Mouse (Mus musculus) thymus, adult 18-20 months (tissue): Measurements from ENCODE around the gene Trak2.
"Not testable (repeated sequence)": the region's sequence is repeated elsewhere in the genome, so short reads cannot be mapped to it uniquely, and the experiment has no call there.

Experiments
- DNase-seq, 2 experiments: peaks; one replicate each; pipeline ENCODE4 v3.0.0; 2022; ENCODE audit warnings: mixed read lengths in 2 of 2

Gene Trak2

DNA sequence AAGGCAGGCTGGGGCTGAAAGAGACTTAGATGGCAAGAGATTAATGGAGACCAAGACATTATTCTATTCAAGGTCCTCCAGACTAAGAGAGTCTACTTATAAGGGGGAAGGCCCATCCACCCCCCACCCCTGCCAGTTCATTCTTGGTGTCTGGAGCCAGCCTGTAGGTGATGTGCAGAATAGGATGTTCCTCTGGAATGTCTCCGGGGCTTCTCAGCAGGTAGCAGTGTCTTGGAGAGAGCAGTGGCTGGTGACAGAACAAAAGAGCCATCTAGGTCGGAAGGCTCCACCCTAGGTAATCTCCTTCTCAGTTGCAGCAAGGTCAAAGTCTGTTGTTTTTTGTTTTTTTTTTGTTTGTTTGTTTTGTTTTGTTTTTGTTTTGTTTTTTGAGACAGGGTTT, 93.9 kb downstream of the Trak2 start:
- DNase-seq: not testable (repeated sequence)

DNA sequence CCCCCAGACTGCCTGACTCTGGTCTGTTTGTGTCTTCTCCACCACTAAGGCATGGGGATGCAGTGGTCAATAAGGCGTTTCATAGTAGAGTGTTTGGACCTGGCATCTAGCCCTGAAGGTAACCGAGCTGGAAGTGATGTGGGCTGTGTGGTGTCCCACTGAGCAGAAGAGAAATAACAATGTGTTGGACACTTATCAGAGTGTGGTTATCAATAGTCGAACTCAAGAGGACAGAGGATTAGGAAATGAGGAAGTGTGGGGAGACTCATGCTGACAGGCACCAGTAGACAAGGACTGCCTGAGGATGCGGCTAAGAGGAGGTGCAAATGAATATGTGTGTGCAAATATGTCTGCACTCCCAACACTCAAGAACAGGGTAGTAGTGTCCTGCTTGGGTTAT, 96.7 kb downstream of the Trak2 start:
- not testable (repeated sequence) for DNase-seq

DNA sequence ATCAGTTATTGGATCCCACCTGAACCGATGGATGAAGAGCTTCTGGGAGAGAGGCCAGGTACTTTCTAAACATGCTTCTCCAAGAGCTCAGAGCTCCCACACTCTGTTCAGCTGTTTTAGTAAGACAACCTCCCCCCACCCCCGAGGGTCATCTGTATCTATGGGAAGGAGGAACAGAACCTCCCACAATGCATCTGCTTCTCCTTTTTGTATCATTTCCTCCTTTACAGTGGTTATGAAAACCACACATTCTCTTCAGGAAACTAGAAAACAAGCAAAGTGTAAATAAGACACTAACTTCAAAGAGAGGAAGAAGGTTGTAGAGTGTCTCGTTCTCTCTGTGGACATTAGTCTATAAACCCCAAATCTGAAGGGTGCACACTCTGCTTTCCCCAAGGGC, 112.6 kb downstream of the Trak2 start:
- DNase-seq: not testable (repeated sequence)

DNA sequence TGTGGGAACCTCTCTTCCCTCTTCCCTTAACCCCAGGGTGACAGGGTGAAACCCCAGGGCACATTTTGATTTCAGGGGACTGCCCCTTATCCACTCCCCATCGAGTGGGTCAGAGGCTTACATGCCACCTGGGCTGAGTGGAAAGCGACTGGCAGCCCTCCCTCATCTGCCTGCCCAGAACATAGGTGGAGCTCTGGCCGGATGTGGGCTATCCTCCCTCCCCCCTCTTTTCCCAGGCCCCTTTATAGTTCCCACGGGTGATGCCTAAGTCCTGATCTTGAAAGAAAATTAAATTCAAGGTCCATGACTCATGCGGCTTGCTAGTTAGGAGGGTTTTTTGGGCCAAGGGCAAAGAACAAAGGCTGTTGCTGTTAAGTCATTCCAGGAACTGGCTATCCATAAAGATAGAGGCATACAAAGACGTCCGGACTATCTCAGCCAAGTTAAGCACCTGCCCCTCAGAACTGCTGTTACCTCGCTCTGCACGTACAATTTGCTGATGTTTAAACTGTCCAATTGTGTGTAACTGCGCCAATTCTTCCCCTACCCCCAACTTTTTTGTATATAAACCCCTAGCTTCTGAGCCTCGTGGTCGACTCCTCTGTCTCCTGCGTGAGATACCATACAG, 113.4 kb downstream of the Trak2 start:
- DNase-seq: peak; percentile 6 to 24

DNA sequence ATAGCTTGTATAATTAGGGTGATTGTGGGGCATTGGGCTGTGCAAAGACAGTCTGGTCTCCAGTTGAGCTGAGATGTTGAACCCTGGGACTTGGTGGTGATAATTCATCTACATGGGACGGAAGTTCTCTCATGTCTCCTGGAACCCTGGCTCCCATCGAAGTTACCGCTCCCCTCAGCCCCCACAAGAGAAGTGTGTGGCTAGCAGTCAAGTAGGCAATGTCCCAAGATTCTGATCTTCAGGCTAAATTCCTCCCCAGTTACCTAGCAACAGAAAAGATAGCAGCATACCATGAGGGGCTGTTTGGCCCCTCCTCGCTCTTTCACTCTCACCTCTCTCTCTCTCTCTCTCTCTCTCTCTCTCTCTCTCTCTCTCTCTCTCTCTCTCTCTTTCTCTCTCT, 114.1 kb downstream of the Trak2 start:
- DNase-seq: not testable (repeated sequence)

DNA sequence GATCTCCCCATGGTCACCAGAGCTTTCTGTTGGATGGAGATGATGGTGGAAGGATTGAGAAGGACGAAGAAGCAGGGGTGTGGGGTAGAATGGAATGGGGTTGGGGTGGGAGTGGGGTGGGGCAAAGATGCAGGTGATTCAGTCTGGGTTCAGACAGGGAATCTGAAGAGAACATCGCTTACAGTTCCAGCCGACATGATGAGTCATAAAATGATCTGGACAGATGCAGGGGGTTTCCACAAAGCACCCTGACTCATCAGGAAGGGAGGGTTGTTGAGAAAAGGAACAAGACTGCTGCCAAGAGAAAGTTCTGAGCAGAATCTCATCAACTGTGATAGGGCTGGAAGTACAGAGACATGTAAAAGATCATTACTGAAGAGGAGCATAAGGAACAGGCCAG, 116.4 kb downstream of the Trak2 start:
- not testable (repeated sequence) for DNase-seq
